Mouse (Mus musculus) forebrain, postnatal 0 days (tissue): ENCODE data around the gene Cyp4f14. TPM values are rescaled to one million over a fixed set of nuclear protein-coding genes. Genes with fewer than 3 reads are reported as not detected.
"Not testable (repeated sequence)": the region's sequence is repeated elsewhere in the genome, so short reads cannot be mapped to it uniquely, and the experiment has no call there.

ENCODE experiments used
- ATAC-seq: fragments of 200-750 bp; cut with Nextera tagmentation; 2 replicates; pipeline ENCODE4 v1.8.0; 2017; ENCODE audit warnings: mild to moderate bottlenecking, moderate library complexity
- DNase-seq: peaks from one replicate; pipeline ENCODE4 v3.0.0-alpha.2; 2015
- H3K27ac ChIP-seq: fragments of 300-500 bp; sonication (generic); 2 replicates; pipeline ENCODE4 v1.5.1; 2014; ENCODE audit warnings: low read depth, mild to moderate bottlenecking, antibody characterized with exemption, low read length, moderate library complexity, mixed read lengths
- H3K27me3 ChIP-seq: fragments of 300-500 bp; sonication (generic); 2 replicates; pipeline ENCODE4 v1.6.1; 2014; ENCODE audit warnings: mild to moderate bottlenecking, low read length, mixed read lengths; ENCODE audit not compliant: insufficient read depth
- H3K36me3 ChIP-seq: fragments of 300-500 bp; sonication (generic); 2 replicates; pipeline ENCODE4 v1.6.1; 2014; ENCODE audit warnings: mild to moderate bottlenecking, moderate library complexity; ENCODE audit not compliant: insufficient read depth
- H3K4me1 ChIP-seq: fragments of 300-500 bp; sonication (generic); 2 replicates; pipeline ENCODE4 v1.6.1; 2014; ENCODE audit warnings: antibody characterized with exemption; ENCODE audit not compliant: insufficient read depth
- H3K4me2 ChIP-seq: fragments of 300-500 bp; sonication (generic); 2 replicates; pipeline ENCODE4 v1.6.1; 2014; ENCODE audit warnings: low read depth, mild to moderate bottlenecking, moderate library complexity
- H3K4me3 ChIP-seq: fragments of 300-500 bp; sonication (generic); 2 replicates; pipeline ENCODE4 v1.5.1; 2014; ENCODE audit warnings: low read depth, low read length, mixed read lengths
- H3K9ac ChIP-seq: fragments of 300-500 bp; sonication (generic); 2 replicates; pipeline ENCODE4 v1.6.1; 2014; ENCODE audit warnings: mild to moderate bottlenecking
- H3K9me3 ChIP-seq: fragments of 300-500 bp; sonication (generic); 2 replicates; pipeline ENCODE4 v1.6.1; 2016; ENCODE audit warnings: low read length
- CTCF ChIP-seq: sonication (generic); IDR thresholded peaks from 2 replicates; pipeline ENCODE4 v1.5.1; 2016; ENCODE audit warnings: antibody characterized with exemption, control low read depth, low read depth
- WGBS: fragments of 180-500 bp; shearing (Covaris S2); extraction: QIAGEN DNeasy Blood & Tissue Kit; methylation state at CpG from one replicate; pipeline ENCODE4 v1.1.7; 2014; 5-methylcytosine and 5-hydroxymethylcytosine counted together
- polyA plus RNA-seq: library from polyadenylated mRNA; unstranded; fragments of >200 nt; fragmentation: Nextera tagmentation; extraction: Ambion mirVana; gene quantifications from 2 replicates; pipeline ENCODE4 v1.2.1, GENCODE M21; 2015
- total RNA-seq: library from RNA; depleted of rRNA; stranded (reverse); fragments of >200 nt; gene quantifications from 2 replicates; pipeline ENCODE4 v1.2.3, GENCODE M21; 2014; rRNA removed

Cyp4f14 gene
- total and polyA plus RNA-seq, 2 experiments from 2014 or later, result 0.48 to 0.62 TPM

GRCm38 (mm10) chr17:32877471-32878171 lies 39.5 kb downstream of the Cyp4f14 start:
- no peak overlapping the region for H3K4me2 ChIP-seq
- H3K9ac ChIP-seq, result no peak overlapping the region
- no peaks in the 10 kb centered on the region for H3K27me3 ChIP-seq
- WGBS, result 15% methylated on average over 22 of the region's 22 CpGs
- no peak overlapping the region for H3K4me3 ChIP-seq
- H3K4me1 ChIP-seq, result no peaks in the 10 kb centered on the region
- no peak for TF ChIP-seq CTCF
- DNase-seq, result no peak
- peaks cover 15% of the 10 kb centered on the region; the same call in 1 of the 2 replicates for H3K36me3 ChIP-seq
- H3K27ac ChIP-seq, result no peak overlapping the region
- no peak for ATAC-seq
- H3K9me3 ChIP-seq, result no peaks in the 10 kb centered on the region

DNA sequence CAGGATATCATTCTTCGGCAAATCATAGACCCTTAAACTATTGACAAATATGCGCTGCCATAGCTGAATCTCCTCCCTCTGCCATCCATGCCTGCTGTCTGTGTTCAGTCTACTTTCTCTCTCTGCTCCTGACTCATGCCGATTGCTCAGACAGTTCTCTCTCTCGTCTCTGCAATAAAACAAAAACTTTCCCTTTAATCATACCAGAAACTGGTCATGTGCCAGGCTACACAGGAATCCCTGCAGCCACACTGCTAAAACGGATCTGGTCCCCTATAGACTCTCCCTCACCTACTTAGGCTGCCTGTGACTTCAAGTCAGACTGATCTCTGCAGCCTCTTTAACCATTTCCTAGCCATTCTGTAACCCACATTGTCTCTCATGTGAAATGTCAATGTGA lies 44.4 kb downstream of the Cyp4f14 start:
- H3K4me1 ChIP-seq, result no peaks in the 10 kb centered on the region
- 65% methylated on average over 5 of the region's 5 CpGs for WGBS

GRCm38 (mm10) chr17:32872091-32872490 lies 45.1 kb downstream of the Cyp4f14 start:
- Histone ChIP-seq H3K4me2 (no peak overlapping the region), H3K9ac (no peak overlapping the region), H3K4me3 (no peak overlapping the region), H3K4me1 (no peaks in the 10 kb centered on the region), H3K36me3 (no peaks in the 10 kb centered on the region), H3K27me3 (no peaks in the 10 kb centered on the region), H3K27ac (no peak overlapping the region), H3K9me3 (no peaks in the 10 kb centered on the region)
- no peak for ATAC-seq
- 87% methylated on average over 4 of the region's 4 CpGs for WGBS
- TF ChIP-seq CTCF, result no peak
- DNase-seq, result no peak

More for the DNA sequence above, 44.4 kb downstream of the Cyp4f14 start:
- TF ChIP-seq CTCF, result no peak
- Histone ChIP-seq H3K9me3 (no peaks in the 10 kb centered on the region), H3K4me3 (no peak overlapping the region), H3K9ac (no peak overlapping the region), H3K36me3 (no peaks in the 10 kb centered on the region), H3K27ac (no peak overlapping the region), H3K4me2 (no peak overlapping the region), H3K27me3 (no peaks in the 10 kb centered on the region)
- ATAC-seq (no peak), DNase-seq (no peak)

- H3K27ac ChIP-seq, result no peak overlapping the region
- no peak overlapping the region for H3K4me3 ChIP-seq
- H3K4me1 ChIP-seq, result no peaks in the 10 kb centered on the region
- 92% methylated on average over 1 of the region's 1 CpGs for WGBS
- DNase-seq (no peak), ATAC-seq (no peak)
- no peak overlapping the region for H3K9ac ChIP-seq
- H3K27me3 ChIP-seq, result no peaks in the 10 kb centered on the region
- no peak overlapping the region for H3K4me2 ChIP-seq
- TF ChIP-seq CTCF, result no peak
- H3K36me3 ChIP-seq, result no peaks in the 10 kb centered on the region
- H3K9me3 ChIP-seq, result no peaks in the 10 kb centered on the region
Measured at GRCm38 (mm10) chr17:32871483-32871882, 45.7 kb downstream of the Cyp4f14 start.

- ATAC-seq, DNase-seq, H3K4me2 ChIP-seq, H3K4me3 ChIP-seq, H3K36me3 ChIP-seq, H3K9ac ChIP-seq, H3K27me3 ChIP-seq, H3K4me1 ChIP-seq, H3K27ac ChIP-seq, H3K9me3 ChIP-seq: not testable (repeated sequence)
- 68% methylated on average over 3 of the region's 7 CpGs for WGBS
Measured at GRCm38 (mm10) chr17:32867266-32867665, 49.9 kb downstream of the Cyp4f14 start.

DNA sequence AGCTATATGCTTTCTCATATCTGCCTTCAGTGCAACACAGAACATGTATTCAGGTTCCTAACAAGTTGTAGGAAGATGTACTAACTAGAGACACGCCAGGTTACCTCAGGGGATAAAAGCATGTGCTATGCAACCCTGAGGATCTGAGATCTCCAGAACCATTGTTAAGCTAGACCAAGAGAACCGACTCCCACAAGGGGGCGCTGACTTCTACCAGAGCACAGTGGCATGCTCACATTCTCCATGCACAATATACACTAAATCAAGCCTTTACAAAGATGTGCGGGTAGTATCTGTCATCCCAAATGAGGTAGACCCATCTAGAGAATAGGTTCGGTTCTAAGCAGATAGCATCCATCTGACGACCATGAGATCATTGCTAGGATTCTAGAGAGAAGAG lies 60.4 kb downstream of the Cyp4f14 start:
- not testable (repeated sequence) for H3K9ac ChIP-seq

More for the DNA sequence above, 60.4 kb downstream of the Cyp4f14 start:
- not testable (repeated sequence) for DNase-seq, H3K4me2 ChIP-seq, H3K36me3 ChIP-seq, ATAC-seq, H3K27ac ChIP-seq, H3K27me3 ChIP-seq, H3K4me1 ChIP-seq, H3K9me3 ChIP-seq, H3K4me3 ChIP-seq
- 75% methylated on average over 2 of the region's 6 CpGs for WGBS

Other genes with a start within 250 kb of the Cyp4f14 start
- 4.2 and 9.0 TPM in 2 replicates for gene Cyp4f15, start 231.7 kb downstream of the Cyp4f14 start, total RNA-seq
- gene Cyp4f15, start 231.7 kb downstream of the Cyp4f14 start, polyA plus RNA-seq, result 1.6 and 2.9 TPM in 2 replicates
- 31.6 and 40.2 TPM in 2 replicates for gene Zfp871, start 129.1 kb downstream of the Cyp4f14 start, total RNA-seq
- 26.0 and 51.2 TPM in 2 replicates for gene Zfp871, start 129.1 kb downstream of the Cyp4f14 start, polyA plus RNA-seq
- gene Zfp811, start 107.4 kb downstream of the Cyp4f14 start, total RNA-seq, result 21.9 and 25.0 TPM in 2 replicates
- gene Zfp811, start 107.4 kb downstream of the Cyp4f14 start, polyA plus RNA-seq, result 7.6 and 19.7 TPM in 2 replicates
- gene Zfp799, start 87.1 kb downstream of the Cyp4f14 start, total RNA-seq, result 21.9 and 26.3 TPM in 2 replicates
- gene Zfp799, start 87.1 kb downstream of the Cyp4f14 start, polyA plus RNA-seq, result 10.2 and 14.3 TPM in 2 replicates
- 9.1 and 9.3 TPM in 2 replicates for gene Zfp870, start 25.7 kb downstream of the Cyp4f14 start, total RNA-seq
- gene Zfp870, start 25.7 kb downstream of the Cyp4f14 start, polyA plus RNA-seq, result 4.4 and 5.2 TPM in 2 replicates
- 6.9 and 7.1 TPM in 2 replicates for gene Cyp4f13, start 30.1 kb upstream of the Cyp4f14 start, total RNA-seq
- 6.9 and 7.8 TPM in 2 replicates for gene Cyp4f13, start 30.1 kb upstream of the Cyp4f14 start, polyA plus RNA-seq
- gene Zfp472, start 48.5 kb upstream of the Cyp4f14 start, total RNA-seq, result 6.9 and 10.1 TPM in 2 replicates
- gene Zfp472, start 48.5 kb upstream of the Cyp4f14 start, polyA plus RNA-seq, result 6.8 and 7.5 TPM in 2 replicates
- 19.3 and 19.7 TPM in 2 replicates for gene Zfp952, start 75.8 kb upstream of the Cyp4f14 start, total RNA-seq
- gene Zfp952, start 75.8 kb upstream of the Cyp4f14 start, polyA plus RNA-seq, result 9.0 and 12.3 TPM in 2 replicates
- gene Zfp763, start 116.1 kb upstream of the Cyp4f14 start, total RNA-seq, result 24.3 and 28.5 TPM in 2 replicates
- gene Zfp763, start 116.1 kb upstream of the Cyp4f14 start, polyA plus RNA-seq, result 15.4 and 19.9 TPM in 2 replicates
- gene 4921501E09Rik, start 150.7 kb upstream of the Cyp4f14 start, total RNA-seq, result not detected in 2 replicates
- not detected in 2 replicates for gene 4921501E09Rik, start 150.7 kb upstream of the Cyp4f14 start, polyA plus RNA-seq
- gene Zfp563, start 172.0 kb upstream of the Cyp4f14 start, total RNA-seq, result 28.5 and 30.6 TPM in 2 replicates
- gene Zfp563, start 172.0 kb upstream of the Cyp4f14 start, polyA plus RNA-seq, result 9.5 and 11.0 TPM in 2 replicates
- 0.15 and 0.90 TPM in 2 replicates for gene Morc2b, start 222.3 kb upstream of the Cyp4f14 start, total RNA-seq
- gene Morc2b, start 222.3 kb upstream of the Cyp4f14 start, polyA plus RNA-seq, result 0.07 and 0.20 TPM in 2 replicates